Mouse (Mus musculus): ENCODE data around the gene Tmed11.
"Not testable (repeated sequence)": the region's sequence is repeated elsewhere in the genome, so short reads cannot be mapped to it uniquely, and the experiment has no call there.

Gene Tmed11

DNA sequence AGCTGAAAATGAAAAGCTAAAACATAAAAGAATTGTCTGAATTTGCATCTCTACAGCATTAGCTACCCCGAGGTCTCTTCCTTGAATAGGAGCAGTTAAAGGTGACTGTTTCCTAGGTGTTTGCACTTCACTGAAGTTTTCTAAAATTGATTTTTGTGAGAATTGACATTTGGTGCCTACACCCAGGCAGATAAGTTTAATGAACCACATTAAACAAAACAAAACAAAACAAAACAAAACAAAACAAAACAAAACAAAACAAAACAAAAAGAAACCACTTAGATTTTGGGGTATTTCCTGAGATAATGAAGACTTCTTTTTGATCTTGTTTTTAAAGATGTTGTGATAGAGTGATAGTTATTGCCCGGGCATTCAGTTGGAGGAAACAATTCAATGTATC lies at the start of gene Tmed11:
Tmed11 (minus strand) TSS at position 101 of the 400 bp plus-strand sequence.
- DNase-seq (ENCODE audit: extremely low spot score, low read depth, low spot score): not testable (repeated sequence)

GRCm38 (mm10) chr5:108836156-108836555 lies 41.0 kb upstream of the Tmed11 start:
- no peak for DNase-seq (ENCODE audit: extremely low spot score, low read depth, low spot score)

DNA sequence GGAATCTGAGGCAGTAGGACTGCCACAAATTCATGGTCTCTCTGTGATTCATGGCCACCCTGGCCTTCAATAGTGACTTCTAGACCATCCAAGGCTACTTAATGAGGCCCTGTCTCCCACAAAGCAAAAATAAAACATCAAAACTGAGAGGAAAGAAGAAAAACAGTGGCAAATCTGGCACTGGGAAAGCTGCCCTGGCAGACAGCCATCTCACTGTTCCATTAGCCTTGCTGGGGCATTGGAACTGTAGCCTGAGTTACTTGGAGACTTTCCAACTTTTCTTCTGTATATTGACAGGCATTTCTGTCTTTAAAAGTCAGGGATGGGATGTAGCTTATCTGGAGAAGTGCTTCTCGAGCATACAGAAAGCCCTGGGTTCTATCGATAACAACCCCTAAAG lies 28.1 kb upstream of the Tmed11 start:
- no peak for DNase-seq (ENCODE audit: extremely low spot score, low read depth, low spot score)

DNA sequence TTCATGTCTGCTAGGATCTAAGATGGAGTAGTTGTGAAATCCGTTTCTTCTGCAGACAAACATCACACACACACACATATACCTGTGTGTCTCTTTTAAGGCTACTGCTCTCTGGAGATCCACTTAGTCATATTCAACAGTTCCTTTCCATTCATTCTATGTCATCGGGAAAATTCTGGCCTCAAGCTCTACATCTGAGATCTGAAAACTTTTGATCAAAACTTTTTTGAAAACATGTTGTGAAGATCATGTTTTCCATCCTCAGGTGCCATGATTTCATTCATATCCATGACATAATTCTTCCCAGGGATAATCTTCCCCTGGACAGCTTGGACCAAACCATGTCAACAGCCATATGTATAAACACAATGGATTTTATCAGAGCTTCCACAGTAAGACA lies 13.6 kb upstream of the Tmed11 start, which contains the start of gene Vmn2r8:
Vmn2r8 (minus strand) TSS at position 101 of the 400 bp plus-strand sequence.
- DNase-seq (ENCODE audit: extremely low spot score, low read depth, low spot score): not testable (repeated sequence)

DNA sequence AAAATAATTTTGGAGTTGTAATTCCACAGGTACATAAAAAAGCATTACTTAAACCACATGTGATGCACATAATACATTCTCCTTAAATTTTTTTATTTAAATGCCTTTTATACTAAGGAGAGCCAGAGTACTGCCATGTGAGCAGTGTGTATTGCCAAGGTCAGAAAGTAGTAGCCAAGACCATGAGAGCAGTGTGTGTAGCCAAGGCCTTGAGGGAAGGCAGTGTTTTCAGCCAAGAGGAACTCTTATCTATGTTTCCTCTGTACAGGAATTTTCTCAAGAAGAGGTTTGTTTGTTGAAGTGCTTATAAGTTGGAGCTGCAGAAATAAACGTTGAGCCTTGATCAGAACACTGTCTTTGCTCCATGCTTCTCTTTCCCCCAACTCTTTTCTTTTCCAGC lies 8.5 kb upstream of the Tmed11 start:
- no peak for DNase-seq (ENCODE audit: extremely low spot score, low read depth, low spot score)

DNA sequence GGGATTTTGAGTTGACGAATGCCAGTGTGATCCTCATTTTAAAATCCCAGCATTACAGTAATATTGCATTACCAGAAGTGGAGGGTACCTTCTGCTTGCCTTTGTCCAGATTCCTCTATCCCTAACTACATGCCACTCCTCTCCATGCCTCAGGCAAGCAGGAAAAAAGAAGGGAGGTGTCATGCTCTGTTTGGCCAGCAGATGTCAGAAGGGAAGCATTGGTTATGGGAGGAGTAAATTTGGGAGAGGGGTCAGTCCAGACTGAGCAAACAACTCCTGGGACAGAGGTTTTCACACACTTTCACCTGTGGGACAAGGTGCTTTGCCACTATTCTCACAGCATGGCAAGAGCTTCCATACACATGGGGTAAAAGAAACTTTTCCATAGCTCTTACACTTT lies 4.8 kb downstream of the Tmed11 start:
- DNase-seq (ENCODE audit: extremely low spot score, low read depth, low spot score): not testable (repeated sequence)

DNA sequence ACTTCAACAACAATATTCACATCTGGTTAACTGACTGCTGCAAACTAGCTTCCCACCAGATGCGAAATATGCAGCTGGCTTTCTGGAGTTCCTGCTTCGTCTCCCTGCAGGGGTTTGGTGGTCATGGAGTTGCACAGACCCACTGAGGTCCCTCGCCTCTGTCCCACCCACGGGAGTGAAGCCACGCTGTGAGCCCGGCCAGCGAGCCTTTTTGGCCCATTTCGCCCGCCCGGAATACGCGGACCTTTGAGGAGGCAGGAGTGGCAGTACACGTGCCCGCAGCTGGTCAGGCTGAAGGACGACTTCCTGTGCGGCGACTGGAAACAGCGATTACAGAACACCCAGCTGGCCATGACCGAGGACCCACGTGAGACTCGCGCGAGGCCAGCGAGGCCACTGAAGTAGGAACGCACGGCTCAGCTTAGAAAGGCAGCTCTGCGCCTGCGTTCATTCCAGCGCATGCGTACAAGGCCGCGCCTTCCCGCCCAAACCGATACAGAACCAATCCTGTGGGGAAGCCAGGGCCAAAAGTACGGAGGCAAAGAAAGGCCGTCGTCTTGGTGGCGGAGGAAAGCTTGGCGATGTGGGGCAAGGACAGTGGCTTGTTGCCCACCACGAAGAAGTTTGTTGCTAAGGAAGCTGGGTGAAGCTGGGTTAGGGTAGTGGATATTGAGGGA lies 20.4 kb downstream of the Tmed11 start, which contains the start of gene Rnf212:
Rnf212 (minus strand) TSS at position 353 of the 677 bp plus-strand sequence.
- no peak for DNase-seq (ENCODE audit: extremely low spot score, low read depth, low spot score)

- DNase-seq (ENCODE audit: extremely low spot score, low read depth, low spot score): no peak
These were observed 35.2 kb downstream of the Tmed11 start for GRCm38 (mm10) chr5:108760002-108760401.

- DNase-seq (ENCODE audit: extremely low spot score, low read depth, low spot score): no peak
These were observed 36.8 kb downstream of the Tmed11 start for GRCm38 (mm10) chr5:108758396-108758795.

GRCm38 (mm10) chr5:108751258-108751657 lies 43.9 kb downstream of the Tmed11 start:
- not testable (repeated sequence) for DNase-seq (ENCODE audit: extremely low spot score, low read depth, low spot score)

DNA sequence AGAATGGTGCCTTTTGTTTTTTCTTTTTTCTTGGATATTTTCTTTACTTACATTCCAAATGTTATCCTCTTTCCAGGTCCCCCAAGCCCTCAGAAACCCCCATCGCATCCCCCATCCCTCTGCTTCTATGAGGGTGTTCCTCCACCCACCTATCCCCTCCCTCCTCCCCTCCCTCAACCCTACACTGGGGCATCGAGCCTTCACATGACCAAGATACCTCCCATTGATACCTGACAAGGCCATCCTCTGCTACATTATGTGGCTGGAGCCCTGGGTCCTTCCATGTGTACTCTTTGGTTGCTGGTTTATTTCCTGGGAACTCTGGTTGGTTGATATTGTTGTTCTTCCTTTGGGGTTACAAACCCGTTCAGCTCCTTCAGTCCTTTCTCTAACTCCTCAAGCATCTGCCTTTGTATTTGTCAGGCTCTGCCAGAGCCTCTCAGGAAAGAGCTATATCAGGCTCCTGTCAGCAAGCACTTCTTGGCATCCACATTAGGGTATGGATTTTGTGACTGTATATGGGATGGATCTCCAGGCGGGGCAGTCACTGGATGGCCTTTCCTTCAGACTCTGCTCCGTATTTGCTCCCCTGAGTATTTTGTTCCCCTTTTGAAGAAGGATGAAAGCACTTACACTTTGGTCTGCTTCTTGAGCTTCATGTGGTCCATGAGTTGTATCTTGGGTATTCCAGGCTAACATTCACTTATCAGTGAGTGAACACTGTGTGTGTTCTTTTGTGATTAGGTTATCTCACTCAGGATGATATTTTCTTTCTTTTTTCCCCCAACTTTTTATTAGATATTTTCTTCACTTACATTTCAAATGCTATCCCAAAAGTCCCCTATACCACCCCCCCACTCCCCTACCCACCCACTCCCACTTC lies 44.6 kb downstream of the Tmed11 start:
- DNase-seq (ENCODE audit: extremely low spot score, low read depth, low spot score): no peak

DNA sequence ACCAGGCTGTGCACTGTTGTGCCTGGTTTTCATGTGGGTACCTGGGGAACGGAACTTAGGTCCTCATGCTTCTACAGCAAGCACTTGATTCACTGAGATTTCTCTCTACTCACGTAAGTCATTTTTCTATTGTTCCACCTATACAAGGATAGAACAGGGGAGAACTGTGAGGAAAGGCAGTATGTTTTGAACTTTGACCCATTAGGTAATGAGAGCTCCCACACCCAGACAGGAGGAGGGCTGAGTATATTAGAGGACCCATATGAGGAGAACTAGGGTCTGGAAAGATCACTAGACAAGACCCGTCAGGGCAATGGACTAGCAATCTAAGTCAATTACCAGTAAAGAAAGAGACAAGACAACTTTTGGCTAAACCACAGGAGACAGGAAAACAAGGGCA lies 50.5 kb downstream of the Tmed11 start:
- DNase-seq (ENCODE audit: extremely low spot score, low read depth, low spot score): no peak

- no peak for DNase-seq (ENCODE audit: extremely low spot score, low read depth, low spot score)
These were observed 51.3 kb downstream of the Tmed11 start for GRCm38 (mm10) chr5:108743856-108744255.

- no peak for DNase-seq (ENCODE audit: extremely low spot score, low read depth, low spot score)
These were observed 52.6 kb downstream of the Tmed11 start for GRCm38 (mm10) chr5:108742596-108742995.

GRCm38 (mm10) chr5:108741844-108742243 lies 53.3 kb downstream of the Tmed11 start:
- no peak for DNase-seq (ENCODE audit: extremely low spot score, low read depth, low spot score)

DNA sequence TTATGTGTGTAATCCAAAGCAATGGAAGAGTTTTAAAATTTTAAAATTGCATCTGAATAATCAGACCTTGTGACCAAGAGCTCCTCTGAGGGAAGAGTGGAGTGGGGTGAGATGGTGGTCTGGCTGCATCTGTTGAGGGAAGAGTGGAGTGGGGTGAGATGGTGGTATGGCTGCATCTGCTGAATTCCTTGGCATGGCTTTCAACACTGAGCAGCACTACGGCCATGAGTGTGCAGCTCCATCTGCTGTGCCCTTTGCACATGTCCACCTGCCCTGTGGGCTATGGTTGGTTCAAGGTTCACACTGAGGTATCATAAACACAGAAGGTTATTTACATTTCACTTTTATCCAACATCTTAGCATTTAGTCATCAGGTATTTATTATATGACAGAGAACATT lies 67.7 kb downstream of the Tmed11 start:
- no peak for DNase-seq (ENCODE audit: extremely low spot score, low read depth, low spot score)
